Mouse (Mus musculus): ENCODE results near the gene Cst3. TPM values are rescaled to one million over a fixed set of nuclear protein-coding genes. Genes with fewer than 3 reads are reported as not detected.

Cst3 gene
- polyA plus RNA-seq, 1 experiment from 2014 or later = 724 TPM

- Histone ChIP-seq H3K4me2 (ENCODE audit: low read depth, low read length) (no peak overlapping the region), H3K4me3 (ENCODE audit: low read length) (no peak overlapping the region), H3K4me1 (ENCODE audit: control insufficient read depth, insufficient read depth, low read length) (no peaks in the 10 kb centered on the region), H3K9me3 (replicated peaks; ENCODE audit: control insufficient read depth, low read length) (no peaks in the 10 kb centered on the region), H3K9ac (ENCODE audit: low read length) (no peak overlapping the region), H3K27me3 (ENCODE audit: control insufficient read depth, insufficient read depth, low read length) (no peaks in the 10 kb centered on the region), H3K27ac (ENCODE audit: low read length) (no peak overlapping the region), H3K36me3 (ENCODE audit: control insufficient read depth, insufficient read depth) (no peaks in the 10 kb centered on the region)
- no peak for ATAC-seq (replicated peaks; ENCODE audit: extremely low read depth, insufficient read depth, low FRiP score)
- 43% methylated on average over 1 of the region's 1 CpGs for WGBS
Measured at GRCm38 (mm10) chr2:148825986-148826385, 49.5 kb downstream of the Cst3 start.

Other genes with a start within 250 kb of the Cst3 start
- 50.5 and 61.3 TPM in 2 replicates for gene Nxt1, start 203.1 kb downstream of the Cst3 start, polyA plus RNA-seq (2015; fragmentation: Nextera tagmentation; extraction: Ambion mirVana)
- 15.9 and 17.5 TPM in 2 replicates for gene Gzf1, start 194.7 kb downstream of the Cst3 start, polyA plus RNA-seq (2015; fragmentation: Nextera tagmentation; extraction: Ambion mirVana)
- 2.4 and 2.5 TPM in 2 replicates for gene Napb, start 143.2 kb downstream of the Cst3 start, polyA plus RNA-seq (2015; fragmentation: Nextera tagmentation; extraction: Ambion mirVana)
- gene Cstl1, start 125.3 kb downstream of the Cst3 start, polyA plus RNA-seq (2015; fragmentation: Nextera tagmentation; extraction: Ambion mirVana) = not detected in 2 replicates
- gene Cst11, start 104.2 kb downstream of the Cst3 start, polyA plus RNA-seq (2015; fragmentation: Nextera tagmentation; extraction: Ambion mirVana) = not detected in 2 replicates
- not detected in 2 replicates for gene 8030411F24Rik, start 93.7 kb downstream of the Cst3 start, polyA plus RNA-seq (2015; fragmentation: Nextera tagmentation; extraction: Ambion mirVana)
- not detected in 2 replicates for gene Cst12, start 86.3 kb downstream of the Cst3 start, polyA plus RNA-seq (2015; fragmentation: Nextera tagmentation; extraction: Ambion mirVana)
- gene Cst8, start 76.9 kb downstream of the Cst3 start, polyA plus RNA-seq (2015; fragmentation: Nextera tagmentation; extraction: Ambion mirVana) = not detected in 2 replicates
- gene Cst13, start 55.6 kb downstream of the Cst3 start, polyA plus RNA-seq (2015; fragmentation: Nextera tagmentation; extraction: Ambion mirVana) = not detected in 2 replicates
- gene Cst9, start 40.5 kb downstream of the Cst3 start, polyA plus RNA-seq (2015; fragmentation: Nextera tagmentation; extraction: Ambion mirVana) = 2.8 and 4.5 TPM in 2 replicates
- 0.38 and 0.71 TPM in 2 replicates for gene 9230104L09Rik, start 10.7 kb downstream of the Cst3 start, polyA plus RNA-seq (2015; fragmentation: Nextera tagmentation; extraction: Ambion mirVana)
- gene Gm1330, start 127.6 kb upstream of the Cst3 start, polyA plus RNA-seq (2015; fragmentation: Nextera tagmentation; extraction: Ambion mirVana) = not detected in 2 replicates
- not detected in 2 replicates for gene Gm10750, start 141.5 kb upstream of the Cst3 start, polyA plus RNA-seq (2015; fragmentation: Nextera tagmentation; extraction: Ambion mirVana)